Mouse (Mus musculus) ES-Bruce4 (cell line): ENCODE measurements at regions not wholly inside any gene's neighbourhood (a gene's known extent, or its start where the extent isn't known, plus 50 kb on each side); places are given as distances from the start of the nearest gene placed in this dataset.

Experiments used
- CTCF ChIP-seq: IDR thresholded peaks from one replicate; pipeline ENCODE4 v1.8.1; 2011; ENCODE audit warnings: low read depth, low read length
- POLR2A ChIP-seq: IDR thresholded peaks from one replicate; pipeline ENCODE4 v1.8.1; 2011; ENCODE audit warnings: low read length; ENCODE audit not compliant: insufficient read depth

DNA sequence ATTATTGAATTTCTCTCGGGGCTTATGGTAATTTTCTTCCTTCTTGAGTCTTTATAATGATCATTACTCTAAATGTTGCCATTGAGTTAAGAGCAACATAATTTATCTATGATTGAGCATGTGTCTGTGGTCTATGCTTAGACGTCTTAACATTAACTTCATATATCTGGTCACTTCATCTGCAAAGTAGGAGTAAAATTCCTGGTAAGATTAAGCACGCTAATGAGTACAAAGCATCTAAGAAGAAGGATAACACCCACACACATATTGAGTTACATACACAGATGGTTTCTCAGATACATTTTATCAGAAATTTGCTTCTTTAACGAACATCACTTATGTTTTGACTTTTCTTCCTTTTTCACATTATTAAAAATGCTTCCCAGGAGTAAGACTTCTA, 267.3 kb upstream of the Lyplal1 start:
- TF ChIP-seq POLR2A: no peak
- no peak for TF ChIP-seq CTCF
